Mouse (Mus musculus): ENCODE measurements around the gene Best3. TPM values are rescaled to one million over a fixed set of nuclear protein-coding genes. Genes with fewer than 3 reads are reported as not detected.
"Not testable (repeated sequence)": the region's sequence is repeated elsewhere in the genome, so short reads cannot be mapped to it uniquely, and the experiment has no call there.

The Best3 gene
- polyA plus RNA-seq, 1 experiment, result 1.4 TPM

- H3K4me2 ChIP-seq (ENCODE audit: low read depth), result peak overlapping the region; percentile 57
- no peaks in the 10 kb centered on the region for H3K27me3 ChIP-seq (ENCODE audit: control insufficient read depth, insufficient read depth, insufficient read length)
- H3K79me2 ChIP-seq (ENCODE audit: control insufficient read depth, insufficient read depth), result no peaks in the 10 kb centered on the region
- H3K4me3 ChIP-seq, result no peak overlapping the region
- H3ac ChIP-seq (ENCODE audit: control insufficient read depth, insufficient read length), result no peak overlapping the region
- TF ChIP-seq MYOD1 (IDR thresholded peaks at IDR 0.05; ENCODE audit: control insufficient read depth in 1 of 3, insufficient read length in 2 of 3, low read depth in 2 of 3) (peak; percentile 21 to 76 (median 43)), REST (IDR thresholded peaks at IDR 0.05; ENCODE audit: insufficient read depth, insufficient read length) (no peak), USF1 (IDR thresholded peaks at IDR 0.05; ENCODE audit: low read depth) (no peak), MYOG (IDR thresholded peaks at IDR 0.05; ENCODE audit: control insufficient read depth in 1 of 3, insufficient read depth in 1 of 3, insufficient read length in 2 of 3, low read depth in 2 of 3) (no peak), POLR2AphosphoS2 (IDR thresholded peaks at IDR 0.05; ENCODE audit: insufficient read length, low read depth) (no peak)
- no peaks in the 10 kb centered on the region for H3K36me3 ChIP-seq (ENCODE audit: control insufficient read depth, insufficient read depth)
Observed at GRCm38 (mm10) chr10:117033785-117034184, 47.7 kb downstream of the Best3 start.

- no peak overlapping the region for H3ac ChIP-seq (ENCODE audit: control insufficient read depth, insufficient read length)
- no peaks in the 10 kb centered on the region for H3K36me3 ChIP-seq (ENCODE audit: control insufficient read depth, insufficient read depth)
- H3K79me2 ChIP-seq (ENCODE audit: control insufficient read depth, insufficient read depth), result no peaks in the 10 kb centered on the region
- H3K27me3 ChIP-seq (ENCODE audit: control insufficient read depth, insufficient read depth, insufficient read length), result no peaks in the 10 kb centered on the region
- H3K4me3 ChIP-seq, result no peak overlapping the region
- no peak overlapping the region for H3K4me2 ChIP-seq (ENCODE audit: low read depth)
- TF ChIP-seq USF1 (IDR thresholded peaks at IDR 0.05; ENCODE audit: low read depth) (no peak), POLR2A (IDR thresholded peaks at IDR 0.05; ENCODE audit: insufficient read length, low read depth) (no peak), MYOD1 (IDR thresholded peaks at IDR 0.05; ENCODE audit: control insufficient read depth in 1 of 3, insufficient read length in 2 of 3, low read depth in 2 of 3) (no peak)
Observed at GRCm38 (mm10) chr10:117040355-117040754, 54.2 kb downstream of the Best3 start.

- Histone ChIP-seq H3K4me3 (no peak overlapping the region), H3K27me3 (ENCODE audit: control insufficient read depth, insufficient read depth, insufficient read length) (no peaks in the 10 kb centered on the region), H3K4me2 (ENCODE audit: low read depth) (no peak overlapping the region), H3K79me2 (ENCODE audit: control insufficient read depth, insufficient read depth) (no peaks in the 10 kb centered on the region), H3K36me3 (ENCODE audit: control insufficient read depth, insufficient read depth) (no peaks in the 10 kb centered on the region), H3ac (ENCODE audit: control insufficient read depth, insufficient read length) (no peak overlapping the region)
- no peak for TF ChIP-seq MAX (IDR thresholded peaks at IDR 0.05; ENCODE audit: low read depth)
- TF ChIP-seq REST (IDR thresholded peaks at IDR 0.05; ENCODE audit: insufficient read depth, insufficient read length), result no peak
- no peak for TF ChIP-seq POLR2AphosphoS2 (IDR thresholded peaks at IDR 0.05; ENCODE audit: insufficient read length, low read depth)
- no peak for TF ChIP-seq TCF12 (IDR thresholded peaks at IDR 0.05; ENCODE audit: insufficient read depth, poor library complexity, severe bottlenecking)
- TF ChIP-seq MYOG (IDR thresholded peaks at IDR 0.05; ENCODE audit: control insufficient read depth in 1 of 3, insufficient read depth in 1 of 3, insufficient read length in 2 of 3, low read depth in 2 of 3), result no peak
- no peak for TF ChIP-seq MYOD1 (IDR thresholded peaks at IDR 0.05; ENCODE audit: control insufficient read depth in 1 of 3, insufficient read length in 2 of 3, low read depth in 2 of 3)
- TF ChIP-seq USF1 (IDR thresholded peaks at IDR 0.05; ENCODE audit: low read depth), result no peak
- TF ChIP-seq TCF3 (IDR thresholded peaks at IDR 0.05; ENCODE audit: insufficient read length, low read depth), result no peak
Observed at GRCm38 (mm10) chr10:117042295-117042694, 56.2 kb downstream of the Best3 start.

GRCm38 (mm10) chr10:117043497-117044166, 57.5 kb downstream of the Best3 start:
- H3K4me2 ChIP-seq (ENCODE audit: low read depth); H3K4me3 ChIP-seq; H3ac ChIP-seq (ENCODE audit: control insufficient read depth, insufficient read length); H3K79me2 ChIP-seq (ENCODE audit: control insufficient read depth, insufficient read depth); H3K36me3 ChIP-seq (ENCODE audit: control insufficient read depth, insufficient read depth); H3K27me3 ChIP-seq (ENCODE audit: control insufficient read depth, insufficient read depth, insufficient read length): not testable (repeated sequence)

- TF ChIP-seq REST (IDR thresholded peaks at IDR 0.05; ENCODE audit: insufficient read depth, insufficient read length), result no peak
- TF ChIP-seq CEBPB (IDR thresholded peaks at IDR 0.05; ENCODE audit: insufficient read depth, poor library complexity, severe bottlenecking), result no peak
- no peak for TF ChIP-seq MYOG (IDR thresholded peaks at IDR 0.05; ENCODE audit: control insufficient read depth in 1 of 3, insufficient read depth in 1 of 3, insufficient read length in 2 of 3, low read depth in 2 of 3)
- TF ChIP-seq POLR2A (IDR thresholded peaks at IDR 0.05; ENCODE audit: insufficient read length, low read depth), result no peak
- no peak for TF ChIP-seq TCF3 (IDR thresholded peaks at IDR 0.05; ENCODE audit: insufficient read length, low read depth)
- TF ChIP-seq SRF (IDR thresholded peaks at IDR 0.05; ENCODE audit: control insufficient read depth, insufficient read length, low read depth), result no peak
- TF ChIP-seq USF1 (IDR thresholded peaks at IDR 0.05; ENCODE audit: low read depth), result no peak
- TF ChIP-seq MAX (IDR thresholded peaks at IDR 0.05; ENCODE audit: low read depth), result no peak
- TF ChIP-seq E2F4 (IDR thresholded peaks at IDR 0.05; ENCODE audit: insufficient read depth), result no peak
- TF ChIP-seq MYOD1 (IDR thresholded peaks at IDR 0.05; ENCODE audit: control insufficient read depth in 1 of 3, insufficient read length in 2 of 3, low read depth in 2 of 3), result no peak
- no peak for TF ChIP-seq TCF12 (IDR thresholded peaks at IDR 0.05; ENCODE audit: insufficient read depth, poor library complexity, severe bottlenecking)
- TF ChIP-seq POLR2AphosphoS2 (IDR thresholded peaks at IDR 0.05; ENCODE audit: insufficient read length, low read depth), result no peak
- H3K4me3 ChIP-seq, result no peak within 1 kb of the TSS
- no peak within 1 kb of the TSS for H3ac ChIP-seq (ENCODE audit: control insufficient read depth, insufficient read length)
- H3K4me2 ChIP-seq (ENCODE audit: low read depth), result no peak within 1 kb of the TSS
- H3K36me3 ChIP-seq (ENCODE audit: control insufficient read depth, insufficient read depth), result peaks cover 16% of the 10 kb centered on the region
- H3K27me3 ChIP-seq (ENCODE audit: control insufficient read depth, insufficient read depth, insufficient read length), result no peaks in the 10 kb centered on the region
- no peaks in the 10 kb centered on the region for H3K79me2 ChIP-seq (ENCODE audit: control insufficient read depth, insufficient read depth)
Observed at GRCm38 (mm10) chr10:117045175-117046056, 59.3 kb downstream of the Best3 start, which contains the start of gene Lrrc10. Lrrc10 (plus strand) TSS chr10:117045341.

Measured in myocyte (in vitro differentiated cells).